Mouse (Mus musculus): ENCODE measurements around the gene Tdrkh. TPM values are rescaled to one million over a fixed set of nuclear protein-coding genes. Genes with fewer than 3 reads are reported as not detected.

Tdrkh gene
- polyA plus RNA-seq, 1 experiment = 0.15 TPM

DNA sequence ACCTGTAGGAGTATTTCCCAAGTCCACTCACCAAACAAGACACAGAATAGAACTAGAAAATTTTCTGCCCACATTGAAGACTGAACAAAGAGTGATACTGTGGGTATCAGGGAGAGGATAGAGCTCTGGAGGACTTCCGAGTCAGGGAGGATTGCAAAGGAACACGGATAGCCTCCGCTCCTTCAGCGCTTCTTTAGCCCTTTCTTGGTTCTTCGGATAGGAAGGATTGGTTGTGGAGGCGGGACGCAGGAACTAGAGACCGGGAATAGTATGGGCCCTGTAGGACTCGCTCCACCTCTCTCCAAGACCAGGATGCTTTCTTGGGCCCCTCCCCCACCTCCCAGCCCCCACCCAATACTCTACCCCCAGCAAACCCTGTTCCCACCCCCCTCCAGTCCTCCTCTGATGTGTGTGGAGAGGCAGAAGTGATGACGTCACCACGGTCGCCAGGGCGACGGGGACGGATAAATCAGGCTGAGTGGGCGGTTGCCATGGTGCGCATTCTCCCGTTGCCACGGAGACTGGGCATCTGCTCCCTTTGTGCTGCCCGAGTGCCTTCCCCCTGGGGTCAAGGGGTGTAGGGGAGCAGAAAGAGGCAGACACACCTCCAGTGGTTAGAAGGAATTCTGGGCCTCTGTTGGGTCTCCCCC is 70.8 kb downstream of the Tdrkh start:
- Histone ChIP-seq H3K4me3 (ENCODE audit: extremely low read depth, insufficient read depth, insufficient read length) (no peak overlapping the region), H3K4me1 (ENCODE audit: control insufficient read depth, insufficient read depth, insufficient read length) (no peaks in the 10 kb centered on the region), H3K36me3 (ENCODE audit: control insufficient read depth, insufficient read depth, low read length) (no peaks in the 10 kb centered on the region), H3K27me3 (ENCODE audit: control insufficient read depth, insufficient read depth, low read length) (peaks cover 2% of the 10 kb centered on the region), H3K27ac (ENCODE audit: insufficient read depth, low read length) (no peak overlapping the region)
- 61% methylated on average over 20 of the region's 20 CpGs for WGBS
- DNase-seq (ENCODE audit: low read depth in 1 of 2, low spot score in 2 of 2) = no peak
- no peak for TF ChIP-seq CTCF (IDR thresholded peaks at IDR 0.05; ENCODE audit: extremely low read depth, insufficient read depth, insufficient read length, insufficient replicate concordance)
- TF ChIP-seq POLR2A (IDR thresholded peaks at IDR 0.05; ENCODE audit: low read depth, low read length) = no peak

Other genes starting within 250 kb of the Tdrkh start
- gene Gm10696, start 235.1 kb upstream of the Tdrkh start, polyA plus RNA-seq (2012; rRNA removed) = not detected in 2 replicates
- not detected in 2 replicates for gene Gm5286, start 216.6 kb upstream of the Tdrkh start, polyA plus RNA-seq (2012; rRNA removed)
- not detected in 2 replicates for gene Gm4778, start 149.2 kb upstream of the Tdrkh start, polyA plus RNA-seq (2012; rRNA removed)
- 0.39 and 0.54 TPM in 2 replicates for gene Them4, start 103.2 kb upstream of the Tdrkh start, polyA plus RNA-seq (2012; rRNA removed)
- not detected in 2 replicates for gene Them5, start 71.2 kb upstream of the Tdrkh start, polyA plus RNA-seq (2012; rRNA removed)
- 0.13 TPM in 1 of 2 replicates, not detected in the other for gene C2cd4d, start 50.8 kb upstream of the Tdrkh start, polyA plus RNA-seq (2012; rRNA removed)
- 0.92 and 1.1 TPM in 2 replicates for gene Rorc, start 40.5 kb upstream of the Tdrkh start, polyA plus RNA-seq (2012; rRNA removed)
- gene Lingo4, start 14.8 kb upstream of the Tdrkh start, polyA plus RNA-seq (2012; rRNA removed) = 0.44 and 0.45 TPM in 2 replicates
- gene Mrpl9, start 30.0 kb downstream of the Tdrkh start, polyA plus RNA-seq (2012; rRNA removed) = 16.9 and 19.6 TPM in 2 replicates
- not detected in 2 replicates for gene Oaz3, start 30.6 kb downstream of the Tdrkh start, polyA plus RNA-seq (2012; rRNA removed)
- gene Celf3, start 65.0 kb downstream of the Tdrkh start, polyA plus RNA-seq (2012; rRNA removed) = 0.16 TPM in 1 of 2 replicates, not detected in the other
- 0.25 TPM in 1 of 2 replicates, not detected in the other for gene Riiad1, start 67.1 kb downstream of the Tdrkh start, polyA plus RNA-seq (2012; rRNA removed)
- 5.4 TPM in 2 replicates for gene Snx27, start 169.4 kb downstream of the Tdrkh start, polyA plus RNA-seq (2012; rRNA removed)
- not detected in 2 replicates for gene Gm10972, start 229.8 kb downstream of the Tdrkh start, polyA plus RNA-seq (2012; rRNA removed)
- 1.7 and 1.8 TPM in 2 replicates for gene Tuft1, start 245.6 kb downstream of the Tdrkh start, polyA plus RNA-seq (2012; rRNA removed)

Measured in spleen, adult 2 months (tissue).